Mouse (Mus musculus) heart, postnatal 14 days (tissue): ENCODE measurements around the gene Samd4. TPM values are rescaled to one million over a fixed set of nuclear protein-coding genes. Genes with fewer than 3 reads are reported as not detected.

Source experiments
- DNase-seq, 2 experiments: peaks; one replicate each; pipeline ENCODE4 v3.0.0; 2021 to 2022
- intact Hi-C: fragments of 180-260 bp; cut with DNase I; formaldehyde crosslinking; loops from one replicate; pipeline ENCODE4 v1.15.1; 2025
- total RNA-seq, 2 experiments: library from RNA; stranded (reverse); gene quantifications; 2 replicates each; pipeline ENCODE4 v1.2.3; 2021

Gene Samd4
- total RNA-seq, 2 experiments from 2014 or later, result 53.4 to 54.8 TPM

DNA sequence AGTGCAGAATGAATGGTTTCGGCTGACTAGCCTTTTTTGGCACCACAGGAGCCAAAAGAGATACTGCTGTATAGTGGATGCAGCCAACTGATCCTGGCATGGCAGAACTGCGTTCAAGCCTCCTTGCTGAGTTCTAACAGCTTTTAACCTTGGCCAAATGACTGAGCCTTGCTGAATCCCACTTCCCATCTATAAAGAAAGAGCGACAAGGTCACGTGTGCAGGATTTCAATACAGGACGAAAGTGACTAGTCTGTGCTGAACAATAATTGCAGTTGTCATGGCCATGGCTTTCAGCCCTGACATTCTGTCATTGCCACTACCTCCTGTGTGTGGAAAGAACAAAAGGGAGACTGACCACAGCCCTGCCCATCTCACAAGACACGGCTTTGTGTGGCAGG lies 99.5 kb downstream of the Samd4 start:
- no peak for DNase-seq
- intact Hi-C loops, result no loop called here

GRCm38 (mm10) chr14:46984542-46985125 lies 102.0 kb downstream of the Samd4 start:
- intact Hi-C loops, result no loop called here
- no peak for DNase-seq

DNA sequence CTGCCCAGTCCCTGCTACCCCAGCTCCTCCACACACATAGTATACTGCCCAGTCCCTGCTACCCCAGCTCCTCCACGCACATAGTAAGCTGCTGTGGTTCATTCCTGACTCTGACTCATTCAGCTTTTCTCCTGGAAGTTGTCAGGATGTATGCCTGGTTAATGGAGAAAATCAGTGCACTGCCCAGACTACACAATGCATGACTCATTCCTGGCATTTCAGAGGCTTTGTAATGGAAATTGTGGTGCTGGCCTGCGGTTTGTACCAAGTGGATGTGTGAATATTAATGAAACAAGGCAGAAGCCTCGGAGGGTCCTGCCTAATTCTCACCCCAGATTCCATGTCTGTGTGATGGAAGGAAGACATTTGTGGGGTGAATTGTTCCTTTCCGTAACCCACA lies 107.0 kb downstream of the Samd4 start:
- intact Hi-C loops, result no loop called here
- no peak for DNase-seq

DNA sequence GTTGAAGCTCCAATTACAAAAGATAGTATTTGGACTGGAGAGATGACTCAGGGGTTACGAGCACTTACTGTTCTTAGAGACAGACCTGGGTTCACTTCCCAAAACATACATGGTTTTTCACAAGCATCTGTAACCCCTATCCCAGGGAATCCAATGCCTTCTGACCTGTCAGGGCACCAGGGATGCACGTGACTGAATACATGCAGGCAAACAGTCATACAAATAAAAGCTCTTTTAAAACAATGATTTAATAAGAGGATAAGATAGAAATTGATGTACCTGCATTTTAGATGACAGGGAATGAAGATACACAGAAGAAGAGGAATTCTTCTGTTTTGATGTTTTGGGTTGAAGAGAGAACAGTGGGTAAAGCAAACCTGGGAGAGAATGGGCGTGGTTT lies 107.8 kb downstream of the Samd4 start:
- intact Hi-C loops, result no loop called here
- no peak for DNase-seq

DNA sequence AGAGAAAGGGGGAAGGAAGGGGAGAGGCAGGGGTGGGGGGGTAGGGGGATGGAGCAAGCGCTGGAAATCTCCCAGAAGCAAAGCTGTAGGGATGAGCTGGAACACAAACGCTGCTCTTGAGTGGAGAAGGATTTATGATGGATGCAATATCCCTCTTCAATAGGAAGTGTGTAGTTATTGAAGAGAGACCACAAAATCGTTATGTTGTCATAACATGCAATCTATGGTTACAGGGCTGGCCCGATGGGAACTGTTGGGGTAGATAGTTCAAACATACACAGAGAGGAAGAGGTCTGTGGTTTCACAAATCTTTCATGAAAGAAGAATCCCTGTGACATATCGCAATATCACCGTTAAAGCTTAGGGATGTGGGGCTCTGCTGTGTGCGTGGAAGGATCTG lies 112.0 kb downstream of the Samd4 start:
- intact Hi-C loops, result no loop called here
- DNase-seq, result no peak

- peak; percentile 33 to 35 for DNase-seq
- intact Hi-C loops, result loop anchor here (2.0 kb wide), 1 partner anchor 87 kb away; no protein-coding TSS in a partner anchor
Observed at GRCm38 (mm10) chr14:46999321-47000025, 116.8 kb downstream of the Samd4 start.

DNA sequence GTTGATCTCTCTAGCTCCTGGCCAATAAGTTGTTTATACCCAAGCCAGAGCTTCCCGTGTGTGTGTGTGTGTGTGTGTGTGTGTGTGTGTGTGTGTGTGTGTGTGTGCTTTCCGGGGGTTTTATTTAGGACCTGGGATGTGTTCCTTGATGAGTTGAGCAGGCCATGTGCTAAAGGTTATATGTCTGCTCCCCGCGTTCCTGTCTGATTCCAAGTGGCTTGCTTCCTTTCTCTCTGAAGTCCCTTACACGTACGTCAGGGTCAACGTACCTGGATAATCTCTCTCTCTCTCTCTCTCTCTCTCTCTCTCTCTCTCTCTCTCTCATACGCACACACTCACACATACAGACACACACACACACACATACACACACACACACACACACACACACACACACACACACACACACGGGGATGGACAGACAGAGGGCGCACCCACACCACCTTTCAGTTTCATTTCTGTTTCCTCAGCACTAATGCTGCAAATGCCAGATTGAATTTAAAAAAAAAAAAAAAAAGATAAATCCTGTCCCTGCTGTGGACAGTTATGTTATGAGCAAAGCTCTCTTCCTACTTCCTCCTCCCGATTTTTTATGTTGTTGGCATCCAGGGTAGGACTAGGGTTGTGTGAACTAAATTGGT lies 117.6 kb downstream of the Samd4 start:
- intact Hi-C loops, result loop anchor here (2.0 kb wide), 1 partner anchor 87 kb away; no protein-coding TSS in a partner anchor
- DNase-seq, result no peak

DNA sequence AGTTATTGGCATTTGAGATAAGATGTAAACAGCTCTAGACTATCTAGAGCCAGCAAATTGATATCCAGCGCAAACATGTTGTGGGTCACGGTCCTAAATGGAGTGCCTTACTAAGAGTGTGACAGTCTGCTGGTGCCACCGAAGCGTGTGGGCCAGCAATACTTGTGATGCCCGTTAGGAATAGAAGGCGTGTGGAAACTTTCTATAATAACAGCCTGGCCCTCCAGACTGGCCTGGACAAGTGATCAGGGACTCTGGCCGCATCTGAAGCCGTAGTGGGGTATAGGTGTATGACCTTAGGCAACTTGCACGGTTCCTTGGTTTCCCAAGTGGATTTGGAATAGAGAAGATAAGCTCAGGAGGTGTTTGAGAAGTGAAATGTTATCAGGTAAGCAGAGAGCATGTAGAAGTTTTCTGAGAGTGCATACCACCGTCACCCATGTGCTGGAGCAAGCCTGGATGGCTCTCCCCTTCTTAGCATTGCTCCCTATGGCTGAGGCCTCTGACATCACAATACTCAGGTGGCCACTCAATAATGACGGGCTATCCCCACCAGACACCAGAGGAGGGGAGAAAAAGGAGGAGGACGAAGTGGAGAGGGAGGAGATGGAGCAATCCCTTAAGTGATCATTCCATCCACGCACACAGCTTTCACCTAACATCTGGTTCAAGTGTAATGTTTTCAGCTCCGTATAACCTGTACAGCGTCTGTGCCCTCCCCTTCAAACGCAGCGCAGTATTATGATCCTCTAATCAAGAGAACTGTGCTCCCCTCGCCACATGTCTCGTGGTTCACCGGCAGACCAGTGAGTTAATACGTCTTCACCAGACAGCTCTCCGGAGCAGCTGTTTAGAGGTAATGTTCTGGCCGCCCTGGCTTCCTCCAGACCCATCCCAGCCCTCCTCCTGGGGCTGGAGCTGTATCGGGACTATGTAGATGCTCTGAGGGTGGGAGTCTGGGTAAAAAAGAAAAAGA lies 118.4 kb downstream of the Samd4 start:
- no peak for DNase-seq
- intact Hi-C loops, result loop anchor here (2.0 kb wide), 1 partner anchor 86 kb away; no protein-coding TSS in a partner anchor

- intact Hi-C loops, result no loop called here
- peak; percentile 32 to 55 for DNase-seq
Observed at GRCm38 (mm10) chr14:47004161-47004560, 121.5 kb downstream of the Samd4 start.

DNA sequence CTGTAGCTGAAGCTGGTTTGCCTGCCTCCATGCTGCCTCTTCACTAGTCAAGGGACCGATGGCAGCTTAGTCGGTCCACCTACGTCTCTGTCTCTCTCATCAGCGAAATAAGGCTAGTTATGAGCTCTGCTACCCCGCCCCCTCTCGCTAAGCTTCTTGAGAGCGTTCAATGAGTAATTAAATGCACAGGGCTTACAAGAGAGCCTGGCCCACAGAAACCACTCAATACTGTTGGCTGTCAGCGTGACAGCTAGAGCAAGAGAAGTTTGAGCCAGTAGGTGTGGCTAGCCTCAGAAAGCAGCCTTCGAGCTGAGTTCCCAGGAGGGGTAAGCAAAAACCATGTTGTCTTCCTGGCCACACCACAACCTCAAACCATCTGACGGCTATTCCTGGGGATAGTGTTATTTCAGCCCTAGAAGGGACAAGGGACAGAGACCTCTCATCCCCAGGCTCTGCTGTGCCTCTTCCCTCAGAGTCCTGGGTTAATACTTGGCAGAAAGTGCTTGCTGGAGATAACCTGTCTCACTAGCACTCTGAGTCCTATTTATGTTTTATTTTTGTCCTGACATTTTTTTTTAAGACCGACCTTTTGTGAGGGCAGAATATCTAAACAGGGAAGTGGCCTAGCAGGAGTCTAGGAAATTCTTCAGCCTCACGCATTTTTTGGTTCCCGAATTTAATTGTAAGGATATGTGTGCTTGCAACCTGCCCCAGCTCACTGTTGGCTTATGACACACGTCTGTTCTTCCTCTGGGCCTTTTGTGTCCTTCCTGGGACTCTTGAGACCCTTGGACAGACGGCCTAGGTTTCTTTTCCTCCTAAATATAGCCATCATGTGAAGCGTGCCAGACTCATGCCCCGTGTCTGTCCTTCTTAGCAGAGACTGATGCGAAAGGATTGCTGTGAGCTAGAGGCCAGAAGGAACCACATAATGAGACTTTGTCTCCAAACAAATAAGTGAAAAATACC lies 128.8 kb downstream of the Samd4 start:
- DNase-seq, result peak; percentile 19 to 29
- intact Hi-C loops, result no loop called here

DNA sequence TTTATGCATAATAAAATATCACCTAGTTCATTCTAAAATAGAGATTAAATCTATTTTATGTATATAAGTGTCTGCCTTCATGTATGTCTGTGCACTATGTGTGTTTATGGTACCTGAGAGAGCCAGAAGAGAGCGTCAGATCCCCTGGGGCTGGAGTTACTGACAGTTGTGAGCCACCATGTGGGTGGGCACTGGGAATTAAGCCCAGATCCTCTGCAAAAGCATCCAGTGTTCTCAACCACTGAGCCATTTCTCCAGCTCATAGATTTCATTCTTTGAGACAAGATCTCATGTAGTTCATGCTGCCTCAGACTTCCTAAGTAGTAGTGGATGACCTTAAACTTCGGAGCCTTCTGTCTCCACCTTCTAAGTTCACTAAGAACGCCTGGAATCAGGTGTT lies 133.0 kb downstream of the Samd4 start:
- no peak for DNase-seq
- intact Hi-C loops, result no loop called here

GRCm38 (mm10) chr14:47017658-47018057 lies 135.0 kb downstream of the Samd4 start:
- intact Hi-C loops, result no loop called here
- DNase-seq, result no peak

- intact Hi-C loops, result no loop called here
- DNase-seq, result no peak
Observed at GRCm38 (mm10) chr14:47020886-47021285, 138.2 kb downstream of the Samd4 start.

DNA sequence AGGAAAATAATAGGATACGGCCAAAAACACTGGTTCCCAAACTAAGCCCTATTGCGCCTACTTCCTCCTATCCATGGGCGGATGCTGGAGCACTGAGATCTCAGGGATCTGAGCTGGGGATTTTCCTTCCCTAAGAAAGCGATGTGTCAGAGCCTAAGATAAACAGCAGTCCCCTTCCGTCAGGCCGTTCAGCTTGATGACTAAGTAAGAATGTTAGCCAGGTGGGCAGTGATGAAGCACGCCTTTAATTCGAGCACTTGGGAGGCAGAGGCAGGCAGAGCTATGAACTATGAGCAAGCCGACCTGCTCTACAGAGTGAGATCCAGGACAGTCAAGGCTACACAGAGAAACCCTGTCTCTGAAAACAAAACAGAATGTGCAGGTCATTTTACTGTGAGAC lies 140.9 kb downstream of the Samd4 start:
- DNase-seq, result no peak
- intact Hi-C loops, result no loop called here

GRCm38 (mm10) chr14:47027431-47028118 lies 144.9 kb downstream of the Samd4 start:
- intact Hi-C loops, result loop anchor here (5.0 kb wide), 1 partner anchor 45 kb away; no protein-coding TSS in a partner anchor
- DNase-seq, result no peak

GRCm38 (mm10) chr14:47031542-47031941 lies 148.9 kb downstream of the Samd4 start:
- intact Hi-C loops, result no loop called here
- no peak for DNase-seq

DNA sequence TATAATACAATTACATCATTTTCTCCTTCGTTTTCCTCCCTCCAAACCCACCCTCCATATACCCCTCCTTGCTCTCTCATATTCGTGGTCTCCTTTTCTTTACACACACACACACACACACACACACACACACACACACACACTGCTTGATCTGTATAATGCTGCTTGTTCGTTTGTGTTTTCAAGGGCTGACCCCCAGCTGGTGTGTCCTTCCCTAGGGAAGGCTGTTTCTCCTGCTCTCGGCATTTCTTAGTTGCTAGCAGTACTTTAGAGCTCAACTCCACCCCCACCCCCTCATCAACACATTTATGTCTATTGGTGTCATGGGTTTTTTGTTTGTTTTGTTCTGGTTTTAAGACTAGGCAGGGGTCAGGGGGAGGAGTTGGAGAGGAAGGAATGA lies 149.5 kb downstream of the Samd4 start:
- no peak for DNase-seq
- intact Hi-C loops, result no loop called here

GRCm38 (mm10) chr14:47033423-47033822 lies 150.8 kb downstream of the Samd4 start:
- intact Hi-C loops, result no loop called here
- no peak for DNase-seq

- intact Hi-C loops, result no loop called here
- DNase-seq, result no peak
Observed at GRCm38 (mm10) chr14:47041699-47042098, 159.0 kb downstream of the Samd4 start.
